Mouse (Mus musculus) limb, embryonic 14.5 days (tissue): ENCODE measurements around the gene Sel1l3. TPM values are rescaled to one million over a fixed set of nuclear protein-coding genes. Genes with fewer than 3 reads are reported as not detected.

ENCODE experiments used
- ATAC-seq: fragments of 200-750 bp; cut with Nextera tagmentation; 2 replicates; pipeline ENCODE4 v1.8.0; 2017; ENCODE audit warnings: low read depth, moderate number of reproducible peaks, moderate TSS enrichment; ENCODE audit not compliant: low FRiP score
- DNase-seq: peaks from one replicate; pipeline ENCODE4 v3.0.0-alpha.2; 2015; ENCODE audit warnings: low spot score
- H3K27ac ChIP-seq: fragments of 300-500 bp; sonication (generic); replicated peaks from 2 replicates; pipeline ENCODE4 v1.5.1; 2014; ENCODE audit warnings: low read depth, mild to moderate bottlenecking, low read length, moderate library complexity, mixed read lengths
- H3K27me3 ChIP-seq: fragments of 300-500 bp; sonication (generic); 2 replicates; pipeline ENCODE4 v1.6.1; 2014; ENCODE audit warnings: low read length, mixed read lengths; ENCODE audit not compliant: control insufficient read depth, insufficient read depth
- H3K36me3 ChIP-seq: fragments of 300-500 bp; sonication (generic); 2 replicates; pipeline ENCODE4 v1.6.1; 2014; ENCODE audit warnings: mild to moderate bottlenecking, low read length, moderate library complexity, mixed read lengths; ENCODE audit not compliant: control insufficient read depth, insufficient read depth
- H3K4me1 ChIP-seq: fragments of 300-500 bp; sonication (generic); 2 replicates; pipeline ENCODE4 v1.6.1; 2014; ENCODE audit warnings: antibody characterized with exemption, low read length, mixed read lengths; ENCODE audit not compliant: control insufficient read depth, insufficient read depth
- H3K4me2 ChIP-seq: fragments of 300-500 bp; sonication (generic); replicated peaks from 2 replicates; pipeline ENCODE4 v1.6.1; 2014; ENCODE audit warnings: low read depth, mild to moderate bottlenecking, low read length, moderate library complexity; ENCODE audit not compliant: severe bottlenecking
- H3K4me3 ChIP-seq: fragments of 300-500 bp; sonication (generic); replicated peaks from 2 replicates; pipeline ENCODE4 v1.5.1; 2014; ENCODE audit warnings: low read length
- H3K9ac ChIP-seq: fragments of 300-500 bp; sonication (generic); 2 replicates; pipeline ENCODE4 v1.6.1; 2014; ENCODE audit warnings: mild to moderate bottlenecking, low read depth, low read length, moderate library complexity; ENCODE audit not compliant: severe bottlenecking
- H3K9me3 ChIP-seq: fragments of 300-500 bp; sonication (generic); 2 replicates; pipeline ENCODE4 v1.6.1; 2016; ENCODE audit warnings: low read length; ENCODE audit not compliant: control insufficient read depth
- POLR2A ChIP-seq: fragments of 200-500 bp; IDR thresholded peaks from 2 replicates; pipeline ENCODE4 v1.8.0; 2012; ENCODE audit warnings: inconsistent platforms, mild to moderate bottlenecking, moderate library complexity, borderline replicate concordance; ENCODE audit not compliant: insufficient read depth, insufficient read length; ENCODE audit errors: extremely low read depth
- WGBS: fragments of 180-500 bp; shearing (Covaris S2); extraction: QIAGEN DNeasy Blood & Tissue Kit; methylation state at CpG from one replicate; pipeline ENCODE4 v1.1.7; 2014; 5-methylcytosine and 5-hydroxymethylcytosine counted together
- polyA plus RNA-seq, 2 experiments: library from polyadenylated mRNA; depleted of rRNA in 1 of 2; stranded (reverse) in 1 of 2; unstranded in 1 of 2; fragments of >200 nt; fragmentation: Nextera tagmentation in 1 of 2; extraction: Ambion mirVana in 1 of 2; gene quantifications; 2 replicates each; pipeline versions ENCODE4 v1.2.1 to v1.2.3; 2012 to 2014

Sel1l3 gene
- polyA plus RNA-seq, 2 experiments = 3.6 to 4.6 TPM

- no peaks in the 10 kb centered on the region for H3K36me3 ChIP-seq
- H3K9me3 ChIP-seq = no peaks in the 10 kb centered on the region
- no peak overlapping the region for H3K9ac ChIP-seq
- no peak for TF ChIP-seq POLR2A
- H3K4me2 ChIP-seq = no peak overlapping the region
- 83% methylated on average over 5 of the region's 5 CpGs for WGBS
- no peak overlapping the region for H3K4me3 ChIP-seq
- no peak for ATAC-seq
- H3K4me1 ChIP-seq = peaks cover 12% of the 10 kb centered on the region
- peaks cover 12% of the 10 kb centered on the region; the same call in 1 of the 2 replicates for H3K27me3 ChIP-seq
- DNase-seq = no peak
- no peak overlapping the region for H3K27ac ChIP-seq
These were observed 40.4 kb upstream of the Sel1l3 start for GRCm38 (mm10) chr5:53254154-53254553.

- H3K9ac ChIP-seq = no peak overlapping the region
- H3K36me3 ChIP-seq = no peaks in the 10 kb centered on the region
- no peak overlapping the region for H3K27ac ChIP-seq
- no peaks in the 10 kb centered on the region for H3K9me3 ChIP-seq
- no peak overlapping the region for H3K4me3 ChIP-seq
- H3K4me1 ChIP-seq = no peaks in the 10 kb centered on the region
- 39% methylated on average over 4 of the region's 4 CpGs for whole genome bisulfite sequencing
- ATAC-seq (no peak), DNase-seq (no peak)
- no peak for TF ChIP-seq POLR2A
- no peak overlapping the region for H3K4me2 ChIP-seq
- H3K27me3 ChIP-seq = no peaks in the 10 kb centered on the region
These were observed 35.8 kb upstream of the Sel1l3 start for GRCm38 (mm10) chr5:53249431-53250061.

- WGBS = 79% methylated on average over 11 of the region's 11 CpGs
- TF ChIP-seq POLR2A = no peak
- ATAC-seq = no peak
These were observed 34.8 kb upstream of the Sel1l3 start for GRCm38 (mm10) chr5:53248499-53248898.

GRCm38 (mm10) chr5:53243933-53244332 lies 30.2 kb upstream of the Sel1l3 start:
- Histone ChIP-seq H3K27ac (no peak overlapping the region), H3K36me3 (no peaks in the 10 kb centered on the region), H3K27me3 (no peaks in the 10 kb centered on the region), H3K4me2 (no peak overlapping the region), H3K4me3 (no peak overlapping the region), H3K4me1 (no peaks in the 10 kb centered on the region), H3K9ac (no peak overlapping the region), H3K9me3 (no peaks in the 10 kb centered on the region)
- DNase-seq = no peak
- WGBS = 74% methylated on average over 10 of the region's 10 CpGs
- no peak for ATAC-seq
- no peak for TF ChIP-seq POLR2A

More at GRCm38 (mm10) chr5:53248499-53248898, 34.8 kb upstream of the Sel1l3 start:
- Histone ChIP-seq H3K27me3 (no peaks in the 10 kb centered on the region), H3K4me3 (no peak overlapping the region), H3K27ac (no peak overlapping the region), H3K9ac (no peak overlapping the region), H3K36me3 (no peaks in the 10 kb centered on the region), H3K9me3 (no peaks in the 10 kb centered on the region), H3K4me1 (no peaks in the 10 kb centered on the region), H3K4me2 (no peak overlapping the region)
- no peak for DNase-seq

GRCm38 (mm10) chr5:53242865-53243499 lies 29.3 kb upstream of the Sel1l3 start:
- Histone ChIP-seq H3K36me3 (no peaks in the 10 kb centered on the region), H3K9ac (no peak overlapping the region), H3K9me3 (no peaks in the 10 kb centered on the region), H3K4me1 (no peaks in the 10 kb centered on the region), H3K27ac (no peak overlapping the region), H3K4me3 (no peak overlapping the region), H3K4me2 (no peak overlapping the region), H3K27me3 (no peaks in the 10 kb centered on the region)
- 81% methylated on average over 7 of the region's 7 CpGs for WGBS
- ATAC-seq = no peak
- no peak for DNase-seq
- no peak for TF ChIP-seq POLR2A
